In genomic region chr6:88198070-88198940, GRCm38 (mm10) we compare ENCODE assay signal across 8 mouse cellular contexts. TPM values are rescaled to one million over a fixed set of nuclear protein-coding genes. Genes with fewer than 3 reads are reported as not detected.
DNase-seq lines count a peak whose midpoint lies in the region; ATAC-seq and TF ChIP-seq lines count a peak whose summit lies in the region.

No protein-coding gene starts in this region.

- H3K9me3 ChIP-seq in hindbrain, embryonic 14.5 days (ENCODE audit: control insufficient read depth, low read length): no peaks in the 10 kb centered on the region
- no peaks in the 10 kb centered on the region for H3K9me3 ChIP-seq in liver, embryonic 11.5 days (ENCODE audit: control insufficient read depth, low read length)
- no peaks in the 10 kb centered on the region for H3K9me3 ChIP-seq in midbrain, postnatal 0 days (ENCODE audit: low read length)

- ATAC-seq in hindbrain, embryonic 14.5 days (ENCODE audit: low FRiP score): 0 out of 2 replicates have a peak, but pooled peaks have one; percentile 58
- ATAC-seq in liver, embryonic 11.5 days (replicated peaks; ENCODE audit: low FRiP score): peak; percentile 56
- ATAC-seq in midbrain, postnatal 0 days (ENCODE audit: low FRiP score): peak; percentile 32; the same call in 1 of the 2 replicates

- H3K79me3 ChIP-seq in C2C12 (ENCODE audit: low read depth): peaks cover 15% of the 10 kb centered on the region

- H3K27ac ChIP-seq in hindbrain, embryonic 14.5 days: no peak overlapping the region
- H3K27ac ChIP-seq in liver, embryonic 11.5 days (ENCODE audit: low read depth, low read length): no peak overlapping the region
- no peak overlapping the region for H3K27ac ChIP-seq in midbrain, postnatal 0 days (ENCODE audit: low read depth, low read length)

- peak overlapping the region; percentile 54 for H3K4me2 ChIP-seq in hindbrain, embryonic 14.5 days (replicated peaks)
- peak overlapping the region; percentile 90 for H3K4me2 ChIP-seq in liver, embryonic 11.5 days
- H3K4me2 ChIP-seq in midbrain, postnatal 0 days (ENCODE audit: low read depth, low read length, poor library complexity, severe bottlenecking): peak overlapping the region; percentile 61

- H3K79me2 ChIP-seq in C2C12 (ENCODE audit: control insufficient read depth, insufficient read depth): peaks cover 36% of the 10 kb centered on the region

- DNase-seq in adrenal gland, postnatal 36 days: peak; percentile 92
- peak; percentile 73 for DNase-seq in gastrocnemius, adult 18-20 months (ENCODE audit: low spot score)
- no peak for DNase-seq in hindbrain, embryonic 14.5 days (ENCODE audit: low spot score)
- DNase-seq in liver, embryonic 11.5 days (ENCODE audit: low spot score): peak; percentile 83
- DNase-seq in midbrain, postnatal 0 days (ENCODE audit: low spot score): no peak
- DNase-seq in urinary bladder, postnatal 4 days (ENCODE audit: low spot score in 2 of 2): peak; percentile 88 to 92
- no peak for DNase-seq in left cerebral cortex, adult 9 months (ENCODE audit: low spot score in 2 of 2)

- no peak for TF ChIP-seq CTCF in C2C12 (IDR thresholded peaks at IDR 0.05; ENCODE audit: control insufficient read depth, insufficient read depth, insufficient read length)
- TF ChIP-seq CTCF in midbrain, postnatal 0 days (IDR thresholded peaks at IDR 0.05): no peak

- peak overlapping the region; percentile 45 for H3K9ac ChIP-seq in hindbrain, embryonic 14.5 days
- H3K9ac ChIP-seq in liver, embryonic 11.5 days (ENCODE audit: low read depth, low read length): peak overlapping the region; percentile 34
- H3K9ac ChIP-seq in midbrain, postnatal 0 days (replicated peaks; ENCODE audit: low read length, poor library complexity, severe bottlenecking): 0 out of 2 replicates have a peak overlapping the region, but pooled peaks have one; percentile 24

- peak overlapping the region; percentile 56 for H3K4me3 ChIP-seq in C2C12 (ENCODE audit: insufficient read depth, poor library complexity, severe bottlenecking)
- peak overlapping the region; percentile 31 for H3K4me3 ChIP-seq in hindbrain, embryonic 14.5 days (replicated peaks; ENCODE audit: low read length)
- peak overlapping the region; percentile 53 for H3K4me3 ChIP-seq in liver, embryonic 11.5 days (ENCODE audit: low read depth, low read length)
- peak overlapping the region; percentile 38 for H3K4me3 ChIP-seq in midbrain, postnatal 0 days (ENCODE audit: low read depth, low read length)

- H3K36me3 ChIP-seq in C2C12 (ENCODE audit: control insufficient read depth, insufficient read depth): peaks cover 9% of the 10 kb centered on the region
- H3K36me3 ChIP-seq in hindbrain, embryonic 14.5 days (replicated peaks; ENCODE audit: control insufficient read depth, insufficient read depth): no peaks in the 10 kb centered on the region
- H3K36me3 ChIP-seq in liver, embryonic 11.5 days (ENCODE audit: control insufficient read depth, insufficient read depth, low read length): no peaks in the 10 kb centered on the region
- H3K36me3 ChIP-seq in midbrain, postnatal 0 days (ENCODE audit: insufficient read depth, low read length): no peaks in the 10 kb centered on the region

- peaks cover 12% of the 10 kb centered on the region for H3K4me1 ChIP-seq in hindbrain, embryonic 14.5 days (replicated peaks; ENCODE audit: control insufficient read depth, insufficient read depth, low read length)
- H3K4me1 ChIP-seq in liver, embryonic 11.5 days (replicated peaks; ENCODE audit: control insufficient read depth, insufficient read depth, low read length): peaks cover 55% of the 10 kb centered on the region
- no peaks in the 10 kb centered on the region for H3K4me1 ChIP-seq in midbrain, postnatal 0 days (ENCODE audit: insufficient read depth, low read length)

- WGBS in hindbrain, embryonic 14.5 days: under 1% methylated on average over 39 of the region's 62 CpGs
- WGBS in liver, embryonic 11.5 days: under 1% methylated on average over 45 of the region's 62 CpGs
- WGBS in midbrain, postnatal 0 days: under 1% methylated on average over 57 of the region's 62 CpGs

- H3K27me3 ChIP-seq in C2C12 (ENCODE audit: control insufficient read depth, insufficient read depth, insufficient read length): no peaks in the 10 kb centered on the region
- H3K27me3 ChIP-seq in hindbrain, embryonic 14.5 days (ENCODE audit: control insufficient read depth, insufficient read depth, low read length): peaks cover 95% of the 10 kb centered on the region
- H3K27me3 ChIP-seq in liver, embryonic 11.5 days (replicated peaks; ENCODE audit: control insufficient read depth, insufficient read depth, low read length): peaks cover 98% of the 10 kb centered on the region
- H3K27me3 ChIP-seq in midbrain, postnatal 0 days (ENCODE audit: insufficient read depth, low read length): peaks cover 63% of the 10 kb centered on the region

- peak overlapping the region; percentile 64 for H3ac ChIP-seq in C2C12 (ENCODE audit: control insufficient read depth, insufficient read length, low read depth)

TF ChIP-seq in C2C12, 6 proteins besides CTCF, POLR2A, EP300 and RAD21:
- TF ChIP-seq USF1 (IDR thresholded peaks at IDR 0.05; ENCODE audit: low read depth) (no peak), MYOD1 (IDR thresholded peaks at IDR 0.05; ENCODE audit: control insufficient read depth, insufficient read length, low read depth) (no peak), MAX (IDR thresholded peaks at IDR 0.05) (no peak), CEBPB (IDR thresholded peaks at IDR 0.05; ENCODE audit: low read depth) (no peak), MYOG (IDR thresholded peaks at IDR 0.05; ENCODE audit: control insufficient read depth, extremely low read depth, insufficient read length) (no peak), FOSL1 (IDR thresholded peaks at IDR 0.05; ENCODE audit: insufficient read depth, low read length, poor library complexity, severe bottlenecking) (no peak)

RNA-seq across cellular contexts. Expression of gene Gata2, which starts 4.6 kb away (rescaled TPM):
- polyA plus RNA-seq in C2C12 (2012; fragmentation: generic; extraction: Trizol): 45.8 TPM
- total RNA-seq in adrenal gland, postnatal 36 days (2021): 10 to 100 TPM; 21.0 to 21.1 TPM
- 1 to 10 TPM; 5.7 to 6.6 TPM for total RNA-seq in gastrocnemius, adult 18-20 months (2021)
- polyA plus RNA-seq in hindbrain, embryonic 14.5 days (2014; fragmentation: Nextera tagmentation; extraction: Ambion mirVana): 19.1 and 19.2 TPM in 2 replicates
- 13.3 and 15.9 TPM in 2 replicates for polyA plus RNA-seq in liver, embryonic 11.5 days (2014; fragmentation: Nextera tagmentation; extraction: Ambion mirVana)
- total RNA-seq in midbrain, postnatal 0 days (2014; rRNA removed): 9.2 and 19.3 TPM in 2 replicates
- 17.2 and 18.5 TPM in 2 replicates for polyA plus RNA-seq in midbrain, postnatal 0 days (2015; fragmentation: Nextera tagmentation; extraction: Ambion mirVana)

RNA-seq across cellular contexts. Expression of gene Dnajb8, which starts 23.8 kb away (rescaled TPM):
- not detected for polyA plus RNA-seq in C2C12 (2012; fragmentation: generic; extraction: Trizol)
- not detected for total RNA-seq in adrenal gland, postnatal 36 days (2021)
- not detected for total RNA-seq in gastrocnemius, adult 18-20 months (2021)
- polyA plus RNA-seq in hindbrain, embryonic 14.5 days (2014; fragmentation: Nextera tagmentation; extraction: Ambion mirVana): not detected in 2 replicates
- polyA plus RNA-seq in liver, embryonic 11.5 days (2014; fragmentation: Nextera tagmentation; extraction: Ambion mirVana): not detected in 2 replicates
- not detected in 2 replicates for total RNA-seq in midbrain, postnatal 0 days (2014; rRNA removed)
- not detected in 2 replicates for polyA plus RNA-seq in midbrain, postnatal 0 days (2015; fragmentation: Nextera tagmentation; extraction: Ambion mirVana)

Comparison
In these comparisons a context has a peak if more than half of its experiments do, and no peak if none do; other contexts are left out.
1. DNase-seq: peak in adrenal gland, postnatal 36 days (2 of 2), gastrocnemius, adult 18-20 months (single experiment), liver, embryonic 11.5 days (single experiment) and urinary bladder, postnatal 4 days (2 of 2); none in hindbrain, embryonic 14.5 days (single experiment), midbrain, postnatal 0 days (single experiment) and left cerebral cortex, adult 9 months (0 of 2).
2. Peak in every context shown above with its lines, with median percentiles within 50 percentile points of each other: H3K4me3 ChIP-seq, ATAC-seq, H3K4me2 ChIP-seq and H3K9ac ChIP-seq.